Mouse (Mus musculus) E14TG2a.4 (cell line): ENCODE data around the gene Chrnb1.

Experiments used
- CTCF ChIP-seq: conservative IDR thresholded peaks from 2 replicates; pipeline ENCODE4 v1.5.1; 2014; ENCODE audit warnings: low read length
- POU5F1 ChIP-seq: IDR thresholded peaks from 2 replicates; pipeline ENCODE4 v1.6.1; 2014; ENCODE audit warnings: low read length, borderline replicate concordance

DNA sequence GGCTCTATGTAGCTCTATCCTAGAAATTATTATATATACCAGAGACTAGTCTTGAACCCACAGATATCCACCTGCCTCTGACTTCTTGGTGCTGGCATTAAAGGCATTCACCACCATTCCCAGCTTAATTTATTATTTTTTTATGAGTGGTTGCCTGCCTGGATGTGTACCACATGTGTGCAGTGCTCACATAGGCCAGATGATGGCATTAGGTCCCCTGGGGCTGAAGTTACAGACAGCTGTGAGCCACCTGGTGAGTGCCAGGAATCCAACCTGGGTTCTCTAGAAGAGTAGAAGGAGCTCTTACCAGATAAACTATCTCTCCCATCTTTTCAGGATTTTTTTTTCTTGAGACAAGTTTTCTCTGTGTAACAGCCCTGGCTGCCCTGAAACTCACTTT is 14.5 kb upstream of the Chrnb1 start:
- TF ChIP-seq CTCF: no peak
- no peak for TF ChIP-seq POU5F1
